Mouse (Mus musculus): ENCODE measurements around the gene Pan2. TPM values are rescaled to one million over a fixed set of nuclear protein-coding genes. Genes with fewer than 3 reads are reported as not detected.
"Not testable (repeated sequence)": the region's sequence is repeated elsewhere in the genome, so short reads cannot be mapped to it uniquely, and the experiment has no call there.

The Pan2 gene
- polyA plus RNA-seq, 1 experiment from 2014 or later = 35.2 TPM

DNA sequence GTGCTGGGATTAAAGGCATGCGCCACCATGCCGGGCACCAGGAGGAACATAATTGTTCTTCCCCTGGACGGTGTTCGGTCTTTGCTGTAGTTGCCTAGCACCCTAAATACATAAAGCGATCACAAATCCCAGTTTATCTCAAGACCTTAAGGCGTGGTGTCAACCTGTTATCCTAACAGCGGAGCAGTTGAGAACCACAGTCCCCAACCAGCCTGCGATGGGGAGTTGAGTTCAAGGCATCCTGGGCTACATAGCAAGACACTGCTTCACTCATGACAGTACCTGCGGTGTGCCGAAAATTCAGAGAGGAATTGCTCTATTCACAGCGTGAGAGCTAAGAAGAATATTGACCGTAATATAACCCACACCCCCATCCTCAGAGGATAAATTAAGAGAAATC lies 18.5 kb downstream of the Pan2 start:
- peak overlapping the region; percentile 89 for H3K4me2 ChIP-seq (ENCODE audit: low read depth)
- H3K27ac ChIP-seq (ENCODE audit: low read depth, low read length) = no peak overlapping the region
- peak overlapping the region; percentile 48; the same call in 1 of the 2 replicates for H3K9ac ChIP-seq (ENCODE audit: low read length)
- no peaks in the 10 kb centered on the region for H3K9me3 ChIP-seq (ENCODE audit: control insufficient read depth, low read length)
- DNase-seq (ENCODE audit: low spot score) (no peak), ATAC-seq (ENCODE audit: insufficient read depth, low FRiP score, low TSS enrichment) (no peak)
- H3K4me1 ChIP-seq (ENCODE audit: control insufficient read depth, insufficient read depth, low read length) = peaks cover 4% of the 10 kb centered on the region; the same call in 1 of the 2 replicates
- peaks cover 11% of the 10 kb centered on the region for H3K36me3 ChIP-seq (ENCODE audit: control insufficient read depth, insufficient read depth, low read length)
- H3K4me3 ChIP-seq (ENCODE audit: low read depth, low read length) = peak overlapping the region; percentile 79; the same call in 1 of the 2 replicates
- H3K27me3 ChIP-seq (ENCODE audit: control insufficient read depth, insufficient read depth, low read length) = no peaks in the 10 kb centered on the region
- whole genome bisulfite sequencing = 64% methylated on average over 12 of the region's 12 CpGs

DNA sequence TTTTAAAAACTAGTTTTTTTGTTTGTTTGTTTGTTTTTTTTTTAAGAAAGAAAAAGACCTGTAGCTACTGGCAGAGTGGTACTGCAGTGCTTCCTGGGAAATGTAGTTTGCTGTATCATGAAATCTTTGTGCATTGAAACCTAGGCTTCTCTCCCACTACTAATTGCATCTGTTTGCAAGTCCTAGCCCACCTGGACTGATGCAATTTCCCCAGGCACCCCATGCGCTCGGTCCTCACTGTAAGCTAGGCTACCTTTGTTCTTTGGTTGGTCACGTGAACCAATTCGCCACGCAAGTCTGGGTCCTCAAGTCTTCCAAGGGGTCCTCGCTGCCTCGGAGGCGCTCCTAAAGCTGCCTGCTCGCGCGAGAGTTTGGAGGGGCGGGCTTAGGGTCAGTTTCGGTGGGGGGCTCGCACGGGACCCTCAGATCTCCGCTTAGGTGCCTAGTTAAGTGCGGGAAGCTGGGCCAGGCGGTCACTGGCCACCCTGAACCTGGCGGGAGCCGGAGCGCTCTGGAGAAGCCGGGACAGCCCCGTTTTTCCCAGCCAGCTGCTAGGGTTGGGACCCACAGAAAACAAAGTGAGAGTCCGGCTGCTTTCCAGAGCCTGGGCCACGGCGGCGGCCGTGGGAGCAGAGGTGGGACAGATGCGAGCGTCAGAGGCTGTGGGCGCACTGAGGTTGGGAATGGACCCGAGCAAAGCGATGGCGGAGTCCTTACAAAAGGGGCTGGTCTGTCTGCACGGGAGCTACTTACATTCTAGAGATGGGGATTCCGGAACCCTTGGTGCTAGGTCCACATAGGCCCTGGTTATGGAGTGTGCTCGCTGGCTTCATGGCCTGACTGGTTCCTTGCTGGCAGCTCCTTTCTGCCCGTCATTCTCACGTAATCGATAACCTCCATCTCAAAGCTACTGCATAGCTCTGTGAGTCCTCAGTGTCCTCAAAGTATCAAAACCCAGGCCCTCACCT lies 19.3 kb downstream of the Pan2 start, which contains the start of gene Cnpy2:
TSS of gene Cnpy2 (plus strand) at position 319 of the 968 bp plus-strand sequence.
- Histone ChIP-seq H3K4me3 (ENCODE audit: low read depth, low read length) (peak within 1 kb of the TSS; percentile 79), H3K9me3 (ENCODE audit: control insufficient read depth, low read length) (no peaks in the 10 kb centered on the region), H3K9ac (ENCODE audit: low read length) (peak within 1 kb of the TSS; percentile 96), H3K27me3 (ENCODE audit: control insufficient read depth, insufficient read depth, low read length) (no peaks in the 10 kb centered on the region), H3K36me3 (ENCODE audit: control insufficient read depth, insufficient read depth, low read length) (peaks cover 17% of the 10 kb centered on the region), H3K4me1 (ENCODE audit: control insufficient read depth, insufficient read depth, low read length) (peaks cover 4% of the 10 kb centered on the region; the same call in 1 of the 2 replicates), H3K27ac (ENCODE audit: low read depth, low read length) (peak within 1 kb of the TSS; percentile 86), H3K4me2 (ENCODE audit: low read depth) (peak within 1 kb of the TSS; percentile 89)
- ATAC-seq (ENCODE audit: insufficient read depth, low FRiP score, low TSS enrichment) = peak; percentile 98
- WGBS = 0% methylated on average over 40 of the region's 40 CpGs
- DNase-seq (ENCODE audit: low spot score) = peak; percentile 96

DNA sequence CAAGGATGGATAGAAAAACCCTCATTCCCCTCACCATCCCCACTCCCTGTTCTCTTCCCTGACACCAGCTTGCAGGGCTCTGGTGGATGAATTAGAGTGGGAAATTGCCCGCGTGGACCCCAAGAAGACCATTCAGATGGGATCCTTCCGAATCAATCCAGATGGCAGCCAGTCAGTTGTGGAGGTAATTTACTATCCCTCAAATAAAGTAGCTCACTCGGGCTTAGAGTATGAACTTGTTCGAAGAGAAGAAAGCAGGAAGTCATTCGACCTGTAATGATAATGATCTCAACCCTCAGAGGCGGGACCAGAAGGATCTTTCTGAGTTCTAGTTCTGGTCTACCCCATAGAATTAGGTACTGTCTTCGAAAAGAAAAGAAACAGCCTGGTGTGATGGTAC lies 20.4 kb downstream of the Pan2 start:
- Histone ChIP-seq H3K9me3 (ENCODE audit: control insufficient read depth, low read length) (no peaks in the 10 kb centered on the region), H3K9ac (ENCODE audit: low read length) (peak overlapping the region; percentile 96), H3K4me2 (ENCODE audit: low read depth) (peak overlapping the region; percentile 89), H3K4me1 (ENCODE audit: control insufficient read depth, insufficient read depth, low read length) (peaks cover 4% of the 10 kb centered on the region; the same call in 1 of the 2 replicates), H3K27me3 (ENCODE audit: control insufficient read depth, insufficient read depth, low read length) (no peaks in the 10 kb centered on the region), H3K27ac (ENCODE audit: low read depth, low read length) (no peak overlapping the region), H3K4me3 (ENCODE audit: low read depth, low read length) (peak overlapping the region; percentile 79), H3K36me3 (ENCODE audit: control insufficient read depth, insufficient read depth, low read length) (peaks cover 17% of the 10 kb centered on the region)
- ATAC-seq (ENCODE audit: insufficient read depth, low FRiP score, low TSS enrichment) (no peak), DNase-seq (ENCODE audit: low spot score) (no peak)
- 80% methylated on average over 8 of the region's 8 CpGs for WGBS

DNA sequence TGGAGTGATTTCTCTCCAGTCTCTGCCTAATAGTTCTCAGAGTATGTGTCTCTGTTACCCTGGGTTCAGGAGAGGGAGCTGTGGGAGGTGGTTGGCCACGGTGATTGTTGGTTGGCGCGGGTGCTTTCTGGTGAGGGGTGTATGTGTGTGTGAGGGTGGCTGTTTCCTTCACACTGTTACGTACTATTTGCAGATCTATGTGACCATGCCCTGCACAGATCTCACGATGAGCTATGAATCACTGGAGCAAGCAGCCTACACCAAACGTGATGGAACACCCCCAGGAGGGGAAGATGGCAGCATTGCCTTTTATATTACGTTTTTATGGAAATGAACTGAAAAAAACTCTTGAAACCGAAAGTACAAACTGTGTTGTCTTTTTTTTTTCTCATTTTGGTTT lies 23.7 kb downstream of the Pan2 start:
- no peak overlapping the region for H3K4me3 ChIP-seq (ENCODE audit: low read depth, low read length)
- peaks cover 4% of the 10 kb centered on the region; the same call in 1 of the 2 replicates for H3K4me1 ChIP-seq (ENCODE audit: control insufficient read depth, insufficient read depth, low read length)
- no peaks in the 10 kb centered on the region for H3K27me3 ChIP-seq (ENCODE audit: control insufficient read depth, insufficient read depth, low read length)
- H3K36me3 ChIP-seq (ENCODE audit: control insufficient read depth, insufficient read depth, low read length) = peaks cover 13% of the 10 kb centered on the region
- no peak overlapping the region for H3K27ac ChIP-seq (ENCODE audit: low read depth, low read length)
- ATAC-seq (ENCODE audit: insufficient read depth, low FRiP score, low TSS enrichment) (no peak), DNase-seq (ENCODE audit: low spot score) (no peak)
- H3K4me2 ChIP-seq (ENCODE audit: low read depth) = no peak overlapping the region
- 93% methylated on average over 8 of the region's 8 CpGs for WGBS
- no peak overlapping the region for H3K9ac ChIP-seq (ENCODE audit: low read length)
- H3K9me3 ChIP-seq (ENCODE audit: control insufficient read depth, low read length) = no peaks in the 10 kb centered on the region

DNA sequence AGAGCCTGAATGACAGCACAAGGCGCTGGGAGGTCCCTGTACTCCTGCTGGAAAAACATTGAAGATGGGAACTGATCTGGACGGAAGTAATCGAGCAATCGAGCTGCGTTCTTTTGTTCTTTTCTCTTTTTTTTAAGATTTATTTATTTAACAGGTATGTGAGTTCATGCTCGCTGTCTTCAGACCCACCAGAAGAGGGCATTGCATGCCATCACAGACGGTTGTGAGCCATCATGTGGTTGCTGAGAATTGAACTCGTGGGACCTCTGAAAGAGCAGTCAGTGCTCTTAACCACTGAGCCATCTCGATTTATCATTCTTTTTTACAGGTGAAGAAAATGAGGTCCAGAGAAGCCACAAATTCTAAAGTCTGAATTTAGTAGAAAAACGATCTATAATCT lies 24.5 kb downstream of the Pan2 start:
- H3K36me3 ChIP-seq (ENCODE audit: control insufficient read depth, insufficient read depth, low read length) = peaks cover 13% of the 10 kb centered on the region
- H3K9ac ChIP-seq (ENCODE audit: low read length) = no peak overlapping the region
- no peaks in the 10 kb centered on the region for H3K27me3 ChIP-seq (ENCODE audit: control insufficient read depth, insufficient read depth, low read length)
- H3K4me2 ChIP-seq (ENCODE audit: low read depth) = no peak overlapping the region
- ATAC-seq (ENCODE audit: insufficient read depth, low FRiP score, low TSS enrichment) (no peak), DNase-seq (ENCODE audit: low spot score) (no peak)
- no peaks in the 10 kb centered on the region for H3K9me3 ChIP-seq (ENCODE audit: control insufficient read depth, low read length)
- 91% methylated on average over 10 of the region's 10 CpGs for WGBS
- H3K4me1 ChIP-seq (ENCODE audit: control insufficient read depth, insufficient read depth, low read length) = peaks cover 4% of the 10 kb centered on the region; the same call in 1 of the 2 replicates
- no peak overlapping the region for H3K4me3 ChIP-seq (ENCODE audit: low read depth, low read length)
- H3K27ac ChIP-seq (ENCODE audit: low read depth, low read length) = no peak overlapping the region

DNA sequence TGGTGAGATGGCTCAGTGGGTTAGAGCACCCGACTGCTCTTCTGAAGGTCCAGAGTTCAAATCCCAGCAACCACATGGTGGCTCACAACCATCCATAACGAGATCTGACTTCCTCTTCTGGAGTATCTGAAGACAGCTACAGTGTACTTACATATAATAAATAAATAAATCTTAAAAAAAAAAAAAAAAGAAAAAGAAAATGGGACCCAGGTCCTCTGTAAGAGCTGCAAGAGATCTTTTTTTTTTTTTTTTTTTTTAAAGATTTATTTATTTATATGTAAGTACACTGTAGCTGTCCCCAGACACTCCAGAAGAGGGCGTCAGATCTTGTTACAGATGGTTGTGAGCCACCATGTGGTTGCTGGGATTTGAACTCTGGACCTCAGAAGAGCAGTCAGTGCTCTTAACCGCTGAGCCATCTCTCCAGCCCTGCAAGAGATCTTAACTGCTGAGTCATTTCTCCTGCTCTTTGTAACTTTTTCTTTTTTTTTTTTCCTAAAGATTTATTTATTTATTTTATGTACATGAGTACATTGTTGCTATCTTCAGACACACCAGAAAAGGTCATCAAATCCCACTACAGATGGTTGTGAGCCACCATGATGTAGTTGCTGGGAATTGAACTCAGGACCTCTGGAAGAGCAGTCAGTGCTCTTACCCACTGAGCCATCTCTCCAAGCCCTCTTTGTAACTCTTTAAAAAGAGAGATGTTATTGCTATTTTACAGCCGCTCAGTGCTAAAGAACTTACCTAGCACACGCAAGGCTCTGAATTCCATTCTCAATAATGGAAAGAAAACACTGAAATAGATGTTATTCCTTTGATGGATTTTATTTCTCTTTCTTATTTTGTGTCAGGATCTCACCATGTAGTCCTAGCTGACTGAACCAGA lies 29.5 kb downstream of the Pan2 start:
- ATAC-seq (ENCODE audit: insufficient read depth, low FRiP score, low TSS enrichment); H3K27ac ChIP-seq (ENCODE audit: low read depth, low read length); H3K4me2 ChIP-seq (ENCODE audit: low read depth); H3K27me3 ChIP-seq (ENCODE audit: control insufficient read depth, insufficient read depth, low read length); H3K4me3 ChIP-seq (ENCODE audit: low read depth, low read length); DNase-seq (ENCODE audit: low spot score); H3K36me3 ChIP-seq (ENCODE audit: control insufficient read depth, insufficient read depth, low read length); H3K9ac ChIP-seq (ENCODE audit: low read length); H3K9me3 ChIP-seq (ENCODE audit: control insufficient read depth, low read length); H3K4me1 ChIP-seq (ENCODE audit: control insufficient read depth, insufficient read depth, low read length): not testable (repeated sequence)
- WGBS = 82% methylated on average over 6 of the region's 6 CpGs

DNA sequence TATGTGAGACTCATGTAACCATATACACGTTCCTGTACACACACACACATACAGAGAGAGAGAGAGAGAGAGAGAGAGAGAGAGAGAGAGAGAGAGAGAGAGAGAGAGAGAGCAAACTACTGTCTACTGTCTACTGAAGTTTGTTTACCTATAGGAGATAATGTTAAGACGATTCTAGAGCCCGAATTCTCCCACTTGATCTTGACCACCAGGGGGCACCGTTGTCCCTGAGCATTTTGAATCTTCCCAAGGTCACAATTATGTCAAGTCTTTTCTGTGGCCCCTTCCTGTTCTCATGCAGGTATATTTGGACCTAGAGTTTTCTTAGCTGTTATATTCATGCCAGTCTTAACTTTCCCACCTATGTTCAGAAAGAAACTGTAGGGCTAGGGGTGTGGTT lies 32.4 kb downstream of the Pan2 start:
- no peak overlapping the region for H3K4me3 ChIP-seq (ENCODE audit: low read depth, low read length)
- no peak for ATAC-seq (ENCODE audit: insufficient read depth, low FRiP score, low TSS enrichment)
- H3K36me3 ChIP-seq (ENCODE audit: control insufficient read depth, insufficient read depth, low read length) = no peaks in the 10 kb centered on the region
- H3K9ac ChIP-seq (ENCODE audit: low read length) = no peak overlapping the region
- H3K4me1 ChIP-seq (ENCODE audit: control insufficient read depth, insufficient read depth, low read length) = peaks cover 9% of the 10 kb centered on the region
- H3K9me3 ChIP-seq (ENCODE audit: control insufficient read depth, low read length) = no peaks in the 10 kb centered on the region
- no peak overlapping the region for H3K27ac ChIP-seq (ENCODE audit: low read depth, low read length)
- 4% methylated on average over 4 of the region's 4 CpGs for WGBS
- DNase-seq (ENCODE audit: low spot score) = peak; percentile 73
- H3K4me2 ChIP-seq (ENCODE audit: low read depth) = no peak overlapping the region
- H3K27me3 ChIP-seq (ENCODE audit: control insufficient read depth, insufficient read depth, low read length) = no peaks in the 10 kb centered on the region

DNA sequence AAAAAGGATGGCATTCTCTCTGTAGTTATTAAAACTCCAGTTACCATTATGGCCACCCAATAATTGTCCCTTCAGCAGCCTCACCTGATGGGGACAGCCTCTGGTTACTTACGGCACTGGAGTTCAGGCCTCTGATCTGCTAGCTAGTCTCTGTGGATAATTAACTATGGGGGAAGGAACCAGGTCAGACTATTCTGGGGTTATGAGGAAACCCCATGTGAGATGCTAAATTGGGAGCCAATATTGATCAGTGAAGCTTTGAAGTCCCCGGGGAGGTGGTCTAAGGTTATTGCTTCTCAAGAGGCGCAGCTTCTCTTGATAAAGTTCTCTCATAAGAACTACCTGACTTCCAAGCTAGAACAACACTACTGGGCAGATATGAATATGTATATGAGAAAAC lies 33.1 kb downstream of the Pan2 start:
- Histone ChIP-seq H3K9ac (ENCODE audit: low read length) (no peak overlapping the region), H3K9me3 (ENCODE audit: control insufficient read depth, low read length) (no peaks in the 10 kb centered on the region), H3K36me3 (ENCODE audit: control insufficient read depth, insufficient read depth, low read length) (no peaks in the 10 kb centered on the region), H3K27me3 (ENCODE audit: control insufficient read depth, insufficient read depth, low read length) (no peaks in the 10 kb centered on the region), H3K4me1 (ENCODE audit: control insufficient read depth, insufficient read depth, low read length) (peaks cover 9% of the 10 kb centered on the region), H3K27ac (ENCODE audit: low read depth, low read length) (no peak overlapping the region), H3K4me3 (ENCODE audit: low read depth, low read length) (no peak overlapping the region), H3K4me2 (ENCODE audit: low read depth) (no peak overlapping the region)
- no peak for ATAC-seq (ENCODE audit: insufficient read depth, low FRiP score, low TSS enrichment)
- 95% methylated on average over 3 of the region's 3 CpGs for WGBS
- DNase-seq (ENCODE audit: low spot score) = no peak

Data from neural tube, embryonic 11.5 days (tissue).